Mouse (Mus musculus) C2C12 (cell line): ENCODE results near the gene Eef1g.

Experiments used
- CEBPB ChIP-seq: IDR thresholded peaks from one replicate; pipeline ENCODE4 v1.6.1; 2011; ENCODE audit warnings: low read depth, mild to moderate bottlenecking, control low read depth, moderate library complexity
- CTCF ChIP-seq: IDR thresholded peaks from one replicate; pipeline ENCODE4 v1.5.1; 2011; ENCODE audit not compliant: control insufficient read depth, insufficient read depth, insufficient read length
- MAX ChIP-seq: IDR thresholded peaks from one replicate; pipeline ENCODE4 v1.6.1; 2011; ENCODE audit warnings: mild to moderate bottlenecking, control low read depth
- MYOD1 ChIP-seq: IDR thresholded peaks from one replicate; pipeline ENCODE4 v1.6.1; 2011; ENCODE audit warnings: low read depth; ENCODE audit not compliant: control insufficient read depth, insufficient read length
- USF1 ChIP-seq: IDR thresholded peaks from one replicate; pipeline ENCODE4 v1.6.1; 2011; ENCODE audit warnings: low read depth, mild to moderate bottlenecking, control low read depth, moderate library complexity

DNA sequence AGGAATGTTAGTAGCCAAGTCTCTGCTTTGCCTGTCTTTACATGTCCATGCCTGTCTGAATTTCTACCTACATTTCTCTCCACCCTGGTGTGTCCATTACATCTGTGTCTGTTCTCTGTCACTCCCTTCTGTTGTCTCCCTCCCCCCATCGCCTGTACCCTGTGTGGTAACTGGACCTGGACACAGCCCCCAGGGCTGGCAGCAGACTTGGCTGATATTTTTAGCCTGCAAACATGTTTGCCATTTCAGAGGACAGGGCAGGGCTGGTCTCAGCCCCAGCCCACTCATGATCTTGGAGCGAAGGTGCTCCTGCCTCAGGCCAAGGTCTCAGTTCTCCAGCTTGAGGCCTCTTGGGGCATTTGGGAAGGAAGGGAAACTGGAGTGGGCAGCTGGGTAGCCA lies 21.0 kb downstream of the Eef1g start:
- TF ChIP-seq CTCF (no peak), CEBPB (no peak), USF1 (no peak), MAX (no peak), MYOD1 (no peak)
